Mouse (Mus musculus): ENCODE results near the gene Krcc1. TPM values are rescaled to one million over a fixed set of nuclear protein-coding genes. Genes with fewer than 3 reads are reported as not detected.

Krcc1 gene
- polyA plus RNA-seq (2016; fragmentation: Nextera tagmentation; extraction: Ambion mirVana), result 30.3 and 31.6 TPM in 2 replicates

GRCm38 (mm10) chr6:71271389-71272315 is at the start of gene Krcc1:
Krcc1 (plus strand) TSS chr6:71271677.
- under 1% methylated on average over 76 of the region's 84 CpGs for WGBS
- Histone ChIP-seq H3K9ac (peak within 1 kb of the TSS; percentile 97), H3K4me3 (peak within 1 kb of the TSS; percentile 87), H3K27ac (peak within 1 kb of the TSS; percentile 97), H3K36me3 (no peaks in the 10 kb centered on the region), H3K4me1 (peaks cover 16% of the 10 kb centered on the region), H3K4me2 (replicated peaks) (peak within 1 kb of the TSS; percentile 78), H3K27me3 (no peaks in the 10 kb centered on the region), H3K9me3 (replicated peaks) (no peaks in the 10 kb centered on the region)
- ATAC-seq (ENCODE audit: low FRiP score), result peak; percentile 95

DNA sequence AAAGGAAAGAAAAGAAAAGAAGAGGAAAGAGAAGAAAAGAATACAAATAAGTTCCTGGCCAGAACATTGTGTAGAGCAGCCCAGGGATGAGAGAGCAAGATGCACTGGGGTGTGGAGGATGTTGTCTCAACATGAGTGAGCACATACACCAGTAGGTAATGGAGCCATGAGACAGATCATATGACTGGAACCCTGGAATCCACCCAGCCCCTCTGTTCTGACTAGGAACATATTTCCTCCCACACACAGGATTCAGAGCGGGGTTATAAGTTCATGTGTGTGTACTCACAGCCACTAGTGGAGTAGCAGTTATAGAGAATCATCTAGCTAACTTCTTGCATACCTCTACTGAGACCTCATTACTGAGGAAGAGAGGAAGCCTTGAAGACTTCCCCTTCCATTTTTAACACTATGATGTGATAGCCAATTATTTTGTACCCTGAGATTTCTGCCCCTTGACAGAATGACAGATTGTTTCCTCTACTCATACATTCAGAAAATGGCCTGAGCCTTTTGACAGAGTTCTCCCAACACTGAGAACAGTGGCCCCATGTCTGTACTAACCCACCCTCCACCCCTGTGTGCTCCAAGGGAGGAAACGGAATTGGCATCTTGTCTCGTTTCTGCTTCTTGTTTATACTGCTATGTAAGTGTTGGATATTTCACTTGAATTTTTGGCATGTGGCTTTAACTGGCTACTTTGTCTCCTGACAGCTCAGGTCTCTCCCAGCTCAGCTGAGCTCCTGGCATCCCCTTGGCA is 47.1 kb upstream of the Krcc1 start:
- no peak for ATAC-seq (ENCODE audit: low FRiP score)
- H3K27ac ChIP-seq, result no peak overlapping the region
- H3K36me3 ChIP-seq, result no peaks in the 10 kb centered on the region
- H3K9me3 ChIP-seq (replicated peaks), result no peaks in the 10 kb centered on the region
- 76% methylated on average over 3 of the region's 3 CpGs for whole genome bisulfite sequencing
- H3K27me3 ChIP-seq, result no peaks in the 10 kb centered on the region
- no peak overlapping the region for H3K9ac ChIP-seq
- no peak overlapping the region for H3K4me3 ChIP-seq
- peaks cover 10% of the 10 kb centered on the region; the same call in 1 of the 2 replicates for H3K4me1 ChIP-seq
- H3K4me2 ChIP-seq (replicated peaks), result no peak overlapping the region

GRCm38 (mm10) chr6:71226544-71226943 is 44.9 kb upstream of the Krcc1 start:
- WGBS, result 31% methylated on average over 6 of the region's 6 CpGs
- no peaks in the 10 kb centered on the region for H3K9me3 ChIP-seq (replicated peaks)
- no peak for ATAC-seq (ENCODE audit: low FRiP score)
- H3K4me1 ChIP-seq, result peaks cover 10% of the 10 kb centered on the region; the same call in 1 of the 2 replicates
- H3K27ac ChIP-seq, result no peak overlapping the region
- no peak overlapping the region for H3K9ac ChIP-seq
- H3K4me3 ChIP-seq, result no peak overlapping the region
- no peaks in the 10 kb centered on the region for H3K36me3 ChIP-seq
- no peaks in the 10 kb centered on the region for H3K27me3 ChIP-seq
- H3K4me2 ChIP-seq (replicated peaks), result no peak overlapping the region

DNA sequence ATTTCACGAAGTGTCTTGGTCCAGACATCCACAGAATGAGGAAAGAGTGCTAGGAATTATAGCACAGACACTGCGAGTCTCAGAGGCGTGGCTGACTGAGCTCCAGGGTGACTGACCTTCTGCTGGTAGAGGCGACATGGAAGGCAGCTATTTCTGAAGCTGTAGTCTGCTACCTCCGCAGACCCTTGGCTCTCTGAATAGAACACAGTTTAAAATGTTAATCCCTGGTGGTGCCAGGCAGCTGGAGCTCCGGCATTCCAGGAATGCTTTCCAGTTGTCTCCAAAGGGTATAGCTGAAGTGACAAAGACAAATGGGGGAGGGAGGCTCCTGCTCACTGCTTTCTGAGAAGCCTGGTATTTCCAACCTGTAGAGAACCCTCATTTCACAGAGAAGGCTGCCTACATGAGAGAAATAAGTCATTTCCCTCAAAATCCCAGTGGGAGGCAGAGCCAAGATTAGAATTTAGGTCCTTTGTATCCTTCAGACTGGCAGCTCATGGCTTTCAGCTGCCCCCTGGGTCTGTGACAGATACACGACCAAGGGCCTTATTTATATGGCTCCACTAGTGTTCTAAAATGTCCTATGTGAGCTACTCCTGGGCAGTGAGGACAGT is 44.2 kb upstream of the Krcc1 start:
- peaks cover 10% of the 10 kb centered on the region; the same call in 1 of the 2 replicates for H3K4me1 ChIP-seq
- H3K27ac ChIP-seq, result no peak overlapping the region
- H3K9ac ChIP-seq, result no peak overlapping the region
- no peak for ATAC-seq (ENCODE audit: low FRiP score)
- H3K36me3 ChIP-seq, result no peaks in the 10 kb centered on the region
- WGBS, result 5% methylated on average over 7 of the region's 7 CpGs
- H3K9me3 ChIP-seq (replicated peaks), result no peaks in the 10 kb centered on the region
- no peak overlapping the region for H3K4me2 ChIP-seq (replicated peaks)
- H3K4me3 ChIP-seq, result no peak overlapping the region
- no peaks in the 10 kb centered on the region for H3K27me3 ChIP-seq

- H3K27ac ChIP-seq, result no peak overlapping the region
- no peak overlapping the region for H3K4me2 ChIP-seq (replicated peaks)
- ATAC-seq (ENCODE audit: low FRiP score), result no peak
- no peak overlapping the region for H3K9ac ChIP-seq
- no peaks in the 10 kb centered on the region for H3K4me1 ChIP-seq
- H3K36me3 ChIP-seq, result no peaks in the 10 kb centered on the region
- H3K9me3 ChIP-seq (replicated peaks), result no peaks in the 10 kb centered on the region
- no peak overlapping the region for H3K4me3 ChIP-seq
- WGBS, result 77% methylated on average over 13 of the region's 13 CpGs
- H3K27me3 ChIP-seq, result no peaks in the 10 kb centered on the region
Measured at GRCm38 (mm10) chr6:71235121-71235520, 36.4 kb upstream of the Krcc1 start.

- WGBS, result 58% methylated on average over 3 of the region's 3 CpGs
- Histone ChIP-seq H3K27ac (no peak overlapping the region), H3K4me2 (replicated peaks) (no peak overlapping the region), H3K4me1 (no peaks in the 10 kb centered on the region), H3K27me3 (no peaks in the 10 kb centered on the region), H3K4me3 (no peak overlapping the region), H3K9ac (no peak overlapping the region), H3K9me3 (replicated peaks) (no peaks in the 10 kb centered on the region), H3K36me3 (no peaks in the 10 kb centered on the region)
- ATAC-seq (ENCODE audit: low FRiP score), result no peak
Measured at GRCm38 (mm10) chr6:71235944-71236343, 35.5 kb upstream of the Krcc1 start.

DNA sequence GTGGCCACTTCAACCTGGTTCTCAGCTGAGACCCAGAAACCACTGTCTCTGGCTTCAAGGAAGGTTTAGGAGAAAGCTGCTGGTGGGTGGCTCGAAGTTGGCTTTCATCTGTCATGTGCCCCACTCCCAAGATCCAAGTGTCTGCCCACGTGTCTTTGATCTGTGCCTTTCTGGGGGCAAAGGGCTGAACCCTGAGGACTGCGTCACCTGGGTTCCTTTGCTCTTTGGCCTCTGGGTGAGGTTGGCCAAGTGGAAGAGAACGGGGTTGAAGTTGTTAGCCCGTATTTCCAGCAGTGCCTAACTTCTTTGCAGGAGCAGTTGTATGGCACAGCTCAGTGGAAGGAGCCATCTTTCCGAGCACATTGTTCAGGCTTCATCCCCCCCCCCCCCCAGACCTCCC is 35.0 kb upstream of the Krcc1 start:
- Histone ChIP-seq H3K4me3 (no peak overlapping the region), H3K4me1 (no peaks in the 10 kb centered on the region), H3K9ac (no peak overlapping the region), H3K27ac (no peak overlapping the region), H3K27me3 (no peaks in the 10 kb centered on the region), H3K9me3 (replicated peaks) (no peaks in the 10 kb centered on the region), H3K36me3 (no peaks in the 10 kb centered on the region), H3K4me2 (replicated peaks) (no peak overlapping the region)
- 71% methylated on average over 6 of the region's 6 CpGs for WGBS
- no peak for ATAC-seq (ENCODE audit: low FRiP score)

DNA sequence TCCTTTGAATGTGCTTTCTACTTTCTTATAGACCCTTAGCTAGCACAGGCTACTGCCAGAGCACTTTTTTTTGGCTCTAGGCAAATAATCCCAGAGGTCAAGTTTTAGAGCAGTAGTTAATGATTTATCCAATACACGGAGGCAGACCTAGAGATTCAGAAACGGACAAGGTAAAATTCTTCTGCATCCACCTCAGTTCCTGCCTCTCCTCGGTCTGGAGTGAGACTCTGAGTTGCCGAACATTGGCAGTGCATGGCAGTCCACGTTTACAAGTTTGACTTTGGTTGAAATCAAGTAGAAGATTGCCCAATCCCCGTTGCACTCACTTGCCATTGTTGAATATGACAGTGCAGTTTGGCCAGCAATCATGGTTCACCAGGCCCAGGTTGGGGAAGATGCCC is 34.4 kb upstream of the Krcc1 start:
- no peak overlapping the region for H3K9ac ChIP-seq
- no peaks in the 10 kb centered on the region for H3K36me3 ChIP-seq
- WGBS, result 86% methylated on average over 6 of the region's 6 CpGs
- H3K4me3 ChIP-seq, result no peak overlapping the region
- no peak overlapping the region for H3K27ac ChIP-seq
- no peaks in the 10 kb centered on the region for H3K4me1 ChIP-seq
- H3K27me3 ChIP-seq, result no peaks in the 10 kb centered on the region
- no peak overlapping the region for H3K4me2 ChIP-seq (replicated peaks)
- ATAC-seq (ENCODE audit: low FRiP score), result no peak
- no peaks in the 10 kb centered on the region for H3K9me3 ChIP-seq (replicated peaks)

GRCm38 (mm10) chr6:71239069-71239750 is 32.3 kb upstream of the Krcc1 start:
- ATAC-seq (ENCODE audit: low FRiP score), result no peak
- no peaks in the 10 kb centered on the region for H3K9me3 ChIP-seq (replicated peaks)
- no peak overlapping the region for H3K27ac ChIP-seq
- no peaks in the 10 kb centered on the region for H3K27me3 ChIP-seq
- no peak overlapping the region for H3K4me2 ChIP-seq (replicated peaks)
- H3K4me3 ChIP-seq, result no peak overlapping the region
- H3K4me1 ChIP-seq, result no peaks in the 10 kb centered on the region
- no peaks in the 10 kb centered on the region for H3K36me3 ChIP-seq
- no peak overlapping the region for H3K9ac ChIP-seq
- 93% methylated on average over 26 of the region's 26 CpGs for WGBS

GRCm38 (mm10) chr6:71240831-71241230 is 30.6 kb upstream of the Krcc1 start:
- H3K27ac ChIP-seq, result no peak overlapping the region
- no peak overlapping the region for H3K9ac ChIP-seq
- no peaks in the 10 kb centered on the region for H3K9me3 ChIP-seq (replicated peaks)
- no peak overlapping the region for H3K4me2 ChIP-seq (replicated peaks)
- no peaks in the 10 kb centered on the region for H3K36me3 ChIP-seq
- H3K27me3 ChIP-seq, result no peaks in the 10 kb centered on the region
- ATAC-seq (ENCODE audit: low FRiP score), result no peak
- no peaks in the 10 kb centered on the region for H3K4me1 ChIP-seq
- H3K4me3 ChIP-seq, result no peak overlapping the region
- WGBS, result 86% methylated on average over 7 of the region's 7 CpGs

DNA sequence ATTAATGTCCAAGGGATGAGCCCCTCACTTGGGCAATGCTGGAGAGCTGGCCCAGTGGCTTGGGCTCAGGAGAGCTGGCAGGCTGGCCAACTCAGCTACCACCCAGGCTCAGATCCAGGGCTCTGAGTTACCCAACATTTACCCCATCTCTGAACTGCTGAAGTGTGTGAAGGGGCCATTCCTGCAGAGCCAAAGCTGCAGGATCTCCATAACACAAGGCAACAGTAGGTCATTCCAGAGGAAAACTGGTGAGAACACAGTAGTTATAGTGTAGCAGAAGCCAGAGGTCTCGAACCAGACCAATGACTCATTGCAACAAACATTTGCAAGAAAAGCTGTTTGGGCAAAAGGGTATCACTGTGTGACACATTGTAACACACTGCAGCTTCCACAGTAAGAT is 28.7 kb upstream of the Krcc1 start:
- H3K9me3 ChIP-seq (replicated peaks), result no peaks in the 10 kb centered on the region
- no peaks in the 10 kb centered on the region for H3K4me1 ChIP-seq
- H3K4me2 ChIP-seq (replicated peaks), result no peak overlapping the region
- ATAC-seq (ENCODE audit: low FRiP score), result no peak
- no peaks in the 10 kb centered on the region for H3K27me3 ChIP-seq
- H3K4me3 ChIP-seq, result no peak overlapping the region
- no peaks in the 10 kb centered on the region for H3K36me3 ChIP-seq
- H3K9ac ChIP-seq, result no peak overlapping the region
- 92% methylated on average over 1 of the region's 1 CpGs for WGBS
- no peak overlapping the region for H3K27ac ChIP-seq

- no peaks in the 10 kb centered on the region for H3K36me3 ChIP-seq
- ATAC-seq (ENCODE audit: low FRiP score), result no peak
- H3K27ac ChIP-seq, result no peak overlapping the region
- H3K4me2 ChIP-seq (replicated peaks), result no peak overlapping the region
- no peaks in the 10 kb centered on the region for H3K27me3 ChIP-seq
- 90% methylated on average over 3 of the region's 3 CpGs for WGBS
- no peaks in the 10 kb centered on the region for H3K4me1 ChIP-seq
- H3K9ac ChIP-seq, result no peak overlapping the region
- no peak overlapping the region for H3K4me3 ChIP-seq
- H3K9me3 ChIP-seq (replicated peaks), result no peaks in the 10 kb centered on the region
Measured at GRCm38 (mm10) chr6:71243258-71243657, 28.2 kb upstream of the Krcc1 start.
